Mouse (Mus musculus): ENCODE data around the gene Rab8a.
A peak's percentile ranks its signal among the peaks of the same experiment; 100 is the strongest.

The Rab8a gene

DNA sequence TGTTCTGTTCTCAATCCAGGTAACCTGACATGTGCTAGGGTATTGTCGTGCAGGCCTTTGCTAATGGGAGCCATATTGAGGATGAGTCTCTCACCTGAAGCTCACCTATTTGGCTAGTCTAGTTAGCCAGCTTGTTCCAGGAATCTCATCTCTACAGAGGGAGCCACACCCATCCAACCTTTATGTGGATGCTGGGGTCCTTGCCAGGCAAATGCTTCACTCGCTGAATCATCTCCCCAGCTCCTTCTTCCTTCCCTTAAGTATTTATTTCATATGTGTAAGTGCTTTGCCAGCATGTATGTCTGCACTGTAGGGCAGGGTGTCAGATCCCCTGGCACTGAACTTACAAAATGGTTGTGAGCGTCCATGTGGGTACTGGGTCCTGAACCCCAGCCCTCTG is 14.4 kb upstream of the Rab8a start:
- no peak for DNase-seq

DNA sequence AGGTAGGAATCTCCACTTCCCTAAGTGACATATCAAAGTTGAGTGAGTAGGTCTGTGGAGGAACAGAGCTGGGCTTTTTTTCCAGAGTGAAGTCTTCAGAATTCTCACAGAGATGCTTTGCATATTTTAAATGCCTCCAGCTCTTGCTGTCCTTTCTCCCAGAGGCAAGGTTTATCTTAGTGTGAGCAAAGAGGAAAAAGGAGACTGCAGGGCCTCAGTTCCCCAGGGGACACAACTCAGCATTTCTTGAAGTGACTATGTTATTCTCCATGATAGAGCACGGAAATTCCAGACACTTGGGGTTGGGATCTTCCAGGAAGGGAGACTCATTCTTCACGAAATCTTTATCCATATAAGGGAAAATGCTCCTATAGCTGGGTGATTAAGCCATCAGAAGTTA is 13.7 kb upstream of the Rab8a start:
- peak; percentile 20 to 28 for DNase-seq

DNA sequence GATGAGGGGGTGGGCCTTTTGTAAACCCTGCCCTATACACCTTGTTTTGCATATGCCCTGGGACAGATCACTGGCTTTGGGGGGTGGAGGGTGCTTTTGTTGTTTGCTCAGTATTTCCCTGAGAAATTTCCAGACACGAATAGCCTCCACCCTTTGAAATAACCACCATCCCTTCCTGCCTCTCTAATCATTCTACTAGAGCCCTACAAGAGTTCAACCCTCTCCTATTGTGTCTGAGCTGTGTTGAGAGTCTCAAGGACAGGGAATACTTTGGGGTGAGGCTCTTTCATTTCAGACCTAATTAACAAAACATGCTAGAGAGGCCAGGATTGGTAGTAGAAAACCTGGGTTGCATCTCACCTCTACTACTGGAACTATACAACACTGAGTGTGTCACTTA is 11.9 kb upstream of the Rab8a start:
- no peak for DNase-seq

DNA sequence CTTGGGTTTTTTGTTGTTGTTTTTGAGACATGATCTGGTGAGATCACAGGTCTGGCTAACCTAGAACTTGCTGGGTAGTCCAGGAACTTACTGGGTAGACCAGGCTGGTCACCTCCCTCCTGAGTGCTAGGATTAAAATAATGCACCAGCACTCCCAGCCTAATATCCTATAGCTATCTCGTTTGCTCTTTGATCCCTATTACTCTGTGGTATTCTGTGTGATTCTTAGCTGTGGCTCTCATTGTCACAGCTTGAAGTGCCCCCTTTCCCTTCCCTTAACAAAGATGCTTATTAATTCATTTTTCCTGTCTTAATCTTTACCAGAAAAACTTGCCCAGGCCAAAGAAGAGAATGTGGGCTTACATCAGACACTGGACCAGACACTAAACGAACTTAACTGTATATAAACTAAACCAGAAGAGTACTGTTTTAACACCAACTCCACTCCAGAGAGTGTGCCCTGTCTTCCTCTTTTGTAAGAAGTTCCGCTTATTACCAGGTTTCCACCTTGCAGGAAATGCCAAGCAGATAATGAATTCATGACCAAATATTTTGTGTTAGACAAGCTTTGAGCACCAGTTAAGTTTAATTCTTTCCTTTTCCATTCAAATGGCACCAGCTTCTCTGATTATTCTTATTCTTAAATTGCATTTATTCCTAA is 9.5 kb upstream of the Rab8a start:
- no peak for DNase-seq

DNA sequence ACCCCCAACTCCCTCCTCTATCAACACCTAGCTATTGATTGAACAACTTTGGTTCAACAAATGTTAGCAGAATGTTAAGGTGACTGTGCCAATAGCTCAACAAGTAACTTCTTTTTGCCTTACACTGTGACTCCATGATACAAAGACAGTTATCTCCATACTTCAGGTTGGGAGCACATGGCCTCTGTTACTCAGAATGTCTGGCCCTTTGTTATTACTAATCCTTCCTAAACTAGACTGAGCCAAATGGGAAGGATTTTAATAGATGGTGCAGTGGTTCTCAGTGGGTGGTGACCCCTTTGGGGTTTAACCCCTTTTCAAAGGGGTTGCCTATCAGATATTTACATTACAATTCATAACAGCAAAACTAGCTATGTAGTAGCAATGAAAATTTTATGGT is 7.6 kb upstream of the Rab8a start:
- no peak for DNase-seq

DNA sequence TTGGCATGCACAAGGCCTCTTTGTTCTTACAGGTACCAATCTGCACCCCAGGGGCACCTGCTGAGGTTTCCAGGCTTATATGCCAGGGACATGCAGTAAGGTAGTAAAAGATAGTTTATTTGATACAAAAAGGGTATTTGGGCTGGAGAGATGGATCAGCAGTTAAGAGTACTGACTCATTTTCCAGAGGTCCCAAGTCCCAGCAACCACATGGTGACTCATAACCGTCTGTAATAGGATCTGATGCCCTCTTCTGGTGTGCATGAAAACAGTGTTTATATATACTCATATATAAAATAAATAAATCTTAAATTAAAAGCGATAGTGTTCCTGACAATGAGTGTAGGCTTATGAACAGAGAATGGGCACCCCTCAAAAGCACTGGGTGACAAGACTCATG is 2.9 kb upstream of the Rab8a start:
- no peak for DNase-seq

DNA sequence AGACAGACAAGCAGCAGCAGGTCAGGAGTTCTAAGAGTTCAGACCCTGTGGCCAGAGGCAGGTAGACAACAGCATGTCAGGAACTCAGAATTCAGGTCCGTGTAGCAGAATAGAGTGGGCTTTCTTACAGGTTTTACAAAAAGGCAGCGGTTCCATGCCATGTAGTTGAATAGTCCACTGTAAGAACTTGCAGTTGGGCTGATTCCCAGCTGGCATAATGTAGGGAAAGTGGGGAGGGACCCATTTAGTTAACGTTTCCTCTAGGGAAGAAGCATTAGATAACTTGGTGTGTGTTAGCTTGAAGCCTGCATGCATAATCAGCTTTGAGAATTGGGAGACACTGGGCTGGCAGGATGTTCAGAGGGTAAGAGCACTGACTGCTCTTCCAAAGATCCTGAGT is 2.3 kb upstream of the Rab8a start:
- no peak for DNase-seq

DNA sequence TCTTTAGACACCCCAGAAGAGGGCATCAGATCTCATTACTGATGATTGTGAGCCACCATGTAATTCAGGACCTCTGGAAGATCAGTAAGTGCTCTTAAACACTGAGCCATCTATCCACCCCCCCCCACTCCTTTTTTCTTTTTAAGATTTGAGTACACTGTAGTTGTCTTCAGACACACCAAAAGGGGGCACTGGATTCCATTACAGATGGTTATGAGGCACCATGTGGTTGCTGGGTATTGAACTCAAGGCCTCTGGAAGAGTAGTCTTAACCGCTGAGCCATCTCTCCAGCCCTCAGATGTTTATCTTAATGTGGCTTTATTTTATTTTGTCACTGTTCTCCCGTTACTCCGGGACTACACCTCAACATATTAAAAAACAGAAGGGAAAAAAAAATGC is 993 bp upstream of the Rab8a start:
- no peak for DNase-seq

DNA sequence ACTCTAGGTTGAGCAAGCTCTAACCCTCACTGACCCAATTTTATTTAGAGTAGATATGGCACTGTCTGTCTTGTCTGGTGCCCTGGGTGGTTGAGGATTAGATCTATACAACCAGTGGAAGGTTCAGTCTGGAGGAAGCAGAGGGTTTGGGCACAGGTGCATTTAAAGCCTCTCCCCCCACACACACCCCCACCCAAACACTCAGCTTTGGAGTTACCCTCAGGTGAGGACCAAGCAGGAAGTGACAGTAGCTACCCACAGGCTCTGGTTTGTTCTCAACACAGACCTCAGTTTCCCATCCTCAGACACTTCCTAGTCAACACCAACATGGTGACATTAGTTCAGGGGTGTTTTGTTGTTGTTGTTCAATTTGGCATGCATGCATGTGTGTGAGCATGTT is 1.8 kb downstream of the Rab8a start:
- DNase-seq, result no peak

DNA sequence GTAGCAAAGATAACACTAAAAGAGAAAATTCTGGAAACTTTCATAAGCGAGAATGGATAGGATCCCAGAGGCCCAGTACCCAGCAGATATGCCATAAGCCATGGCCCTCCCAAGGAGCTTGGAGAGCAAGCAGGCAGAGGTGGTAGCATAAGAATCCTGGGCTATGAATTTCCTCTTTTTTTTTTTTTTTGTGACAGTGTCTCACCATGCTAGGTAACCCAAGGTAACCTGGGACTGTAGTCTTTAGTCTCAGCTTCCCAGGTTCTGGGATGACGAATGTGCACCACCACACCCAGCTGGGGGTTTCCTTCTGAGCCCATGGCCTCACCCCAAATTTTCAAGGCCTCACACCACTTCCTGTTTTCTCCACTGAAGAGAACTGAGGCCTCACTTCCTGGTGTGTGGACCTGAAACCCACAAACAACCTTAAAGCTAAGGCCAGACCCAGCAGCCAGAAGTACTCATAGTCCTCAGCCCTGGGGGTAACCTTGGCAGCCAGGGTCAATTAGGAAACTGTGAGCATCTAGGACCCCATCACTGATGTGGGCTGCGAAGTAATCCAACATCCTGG is 8.2 kb downstream of the Rab8a start:
- no peak for DNase-seq

DNA sequence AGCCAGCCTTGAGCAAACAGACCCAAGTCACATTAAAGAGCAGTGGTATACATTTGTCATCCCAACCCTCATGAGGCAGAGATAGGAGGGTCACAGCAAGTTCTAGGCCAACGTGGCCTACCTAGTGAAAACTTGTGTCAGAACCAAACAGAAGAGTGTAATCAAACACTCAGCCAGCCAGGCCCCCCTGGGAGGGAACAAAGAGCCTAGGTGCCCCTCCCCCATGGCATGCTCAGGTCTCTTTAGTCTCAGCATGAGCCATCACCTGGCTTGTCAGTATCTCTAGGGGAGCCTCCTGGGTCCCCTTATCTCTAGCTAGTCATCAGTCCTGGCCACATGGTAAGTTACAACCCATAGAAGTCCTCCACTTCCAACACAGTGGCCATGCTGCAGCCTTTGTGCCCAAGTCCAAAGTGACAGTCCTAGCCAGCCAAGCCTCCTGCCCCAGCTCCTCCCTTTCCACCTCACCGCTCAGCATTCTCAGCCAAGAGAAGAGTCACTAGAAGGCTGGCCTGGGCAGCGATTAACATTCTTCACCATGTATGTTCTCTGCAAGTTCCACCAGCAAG is 8.8 kb downstream of the Rab8a start:
- DNase-seq, result peak; percentile 76 to 83

DNA sequence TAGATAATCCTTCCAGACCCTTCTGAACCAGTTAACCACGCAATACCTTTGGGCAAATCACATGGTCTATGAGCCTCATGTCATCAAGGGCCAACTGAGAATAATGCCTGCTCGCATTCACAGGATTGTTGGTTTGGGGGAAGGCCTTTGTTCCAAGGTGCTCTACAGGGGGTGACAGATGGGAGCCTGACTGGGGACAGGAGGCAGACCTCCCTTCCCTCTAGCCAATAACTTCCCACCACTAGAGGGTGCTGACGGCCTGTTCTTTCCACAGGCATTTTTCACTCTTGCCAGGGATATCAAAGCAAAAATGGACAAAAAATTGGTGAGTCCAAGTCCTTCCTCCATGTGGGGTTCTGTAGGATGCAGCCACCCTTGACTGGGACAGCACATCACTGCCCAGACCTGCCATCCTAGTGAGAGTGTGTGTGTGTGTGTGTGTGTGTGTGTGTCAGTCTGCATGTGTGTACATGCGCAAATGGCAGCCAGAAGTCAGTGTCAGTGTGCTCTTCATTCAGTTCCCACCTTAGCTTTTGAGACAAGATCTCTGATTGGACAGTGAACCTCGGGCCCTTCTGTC is 16.4 kb downstream of the Rab8a start:
- peak; percentile 59 to 86 for DNase-seq

DNA sequence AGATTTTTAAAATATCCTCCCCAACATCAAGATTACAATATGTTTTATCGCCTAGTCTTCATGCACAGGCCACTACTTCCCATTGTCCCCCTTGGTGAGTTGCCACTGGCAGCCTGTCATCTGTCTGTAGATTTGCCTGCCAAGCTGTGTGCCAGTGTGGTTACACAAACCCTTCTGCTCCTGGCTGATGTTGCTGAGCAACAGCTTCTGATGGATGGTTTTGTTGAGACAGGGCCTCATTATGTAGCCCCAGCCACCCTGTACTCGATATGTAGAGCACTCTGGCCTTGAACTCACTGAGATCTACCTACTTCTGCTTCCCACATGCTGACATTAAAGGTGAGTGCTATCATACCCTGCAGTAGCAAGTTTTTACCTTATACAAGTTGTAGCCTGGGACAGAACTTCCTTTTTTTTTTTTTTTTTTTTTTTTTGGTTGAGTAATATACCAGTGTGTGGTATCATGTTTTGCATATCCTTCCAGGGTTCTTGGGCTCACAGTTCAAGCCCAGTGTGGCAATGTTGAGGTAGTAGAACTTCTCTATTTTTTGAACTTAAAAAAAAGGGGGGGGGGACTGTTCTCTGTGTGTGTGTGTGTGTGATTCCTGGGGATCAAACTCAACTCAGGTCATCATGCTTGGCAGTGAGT is 22.7 kb downstream of the Rab8a start:
- DNase-seq, result no peak

DNA sequence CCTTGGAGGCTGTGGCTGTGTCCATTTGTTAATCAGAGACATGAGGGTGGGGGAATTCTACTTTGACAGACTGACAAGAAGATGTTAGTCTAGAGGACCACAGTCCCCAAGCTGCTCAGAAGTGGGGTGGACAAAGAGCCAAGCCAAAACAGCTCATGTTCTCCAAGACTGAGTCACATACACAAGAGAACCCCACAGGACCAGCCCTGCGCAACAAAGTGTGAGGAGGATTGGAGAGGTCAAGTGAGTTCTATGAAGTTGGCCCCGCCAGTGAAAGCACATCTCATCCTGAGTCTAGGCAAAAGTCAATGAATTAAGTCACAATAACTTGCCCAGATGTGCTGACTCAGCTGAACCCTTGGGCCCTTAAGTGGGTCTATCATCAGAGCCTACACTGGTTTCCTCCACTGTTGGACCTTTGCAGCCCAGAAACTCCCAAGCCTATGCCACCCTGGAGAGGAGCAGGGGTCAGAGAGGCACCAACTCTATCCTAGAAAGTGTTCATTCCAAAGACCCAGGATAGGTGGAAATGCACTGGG is 26.9 kb downstream of the Rab8a start:
- no peak for DNase-seq

DNA sequence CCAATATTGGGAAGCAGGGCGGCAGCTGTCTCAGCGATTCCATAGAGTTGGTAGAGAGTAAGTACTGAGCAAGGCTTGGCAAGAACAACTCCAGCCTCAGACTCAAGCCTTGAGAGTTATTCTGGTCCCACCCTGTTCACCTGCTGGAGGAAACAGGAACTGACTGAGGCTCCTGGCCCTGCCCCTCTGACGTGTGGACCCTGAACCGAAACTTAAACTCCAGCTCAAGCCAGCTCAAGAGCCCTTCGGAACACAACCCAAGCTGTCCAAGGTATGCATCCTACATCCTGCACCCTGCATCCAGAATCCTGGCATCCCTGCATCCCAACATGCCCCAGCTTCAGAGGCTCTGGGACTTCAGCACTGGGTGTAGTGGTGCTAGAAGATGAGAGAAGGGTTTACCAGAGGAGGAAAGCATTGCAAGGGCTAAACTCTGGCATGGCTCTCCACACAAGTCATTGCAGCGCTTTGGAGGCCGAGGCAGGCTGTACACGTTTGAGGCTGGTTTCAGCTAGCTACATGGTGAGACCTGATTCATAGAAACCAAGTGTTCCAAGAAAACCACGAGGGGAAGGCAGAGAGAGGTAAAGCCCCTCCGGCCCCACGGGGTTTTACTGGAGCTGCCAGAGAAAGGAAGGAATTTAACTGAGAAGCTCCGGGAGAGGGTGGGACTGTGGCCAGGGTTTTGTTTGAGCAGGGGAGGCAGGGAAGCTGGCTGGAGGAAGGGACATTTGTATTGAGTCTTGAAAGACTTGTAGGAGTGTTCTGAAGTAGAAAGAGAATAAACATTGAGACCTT is 28.6 kb downstream of the Rab8a start, which contains the start of gene Hsh2d:
Gene Hsh2d, plus strand, starts transcription at position 222 of the 798 bp plus-strand sequence.
- DNase-seq, result peak in 1 of 2 experiments; percentile 19

DNA sequence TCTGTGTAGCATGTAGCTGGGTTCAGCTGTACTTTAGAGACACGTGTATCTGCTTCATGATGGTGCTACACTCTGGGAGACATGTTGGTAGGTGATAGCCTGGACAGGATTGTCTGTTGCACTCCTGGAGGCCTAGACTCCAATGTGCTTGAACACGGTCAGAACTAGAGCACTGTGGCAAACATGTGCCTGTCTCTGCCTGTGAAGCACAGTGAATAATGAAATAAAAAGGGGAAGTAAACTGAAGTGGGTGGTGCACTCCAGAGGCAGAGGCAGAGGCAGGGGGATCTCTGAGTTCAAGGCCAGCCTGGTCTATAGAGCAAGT is 29.2 kb downstream of the Rab8a start:
- DNase-seq, result no peak

DNA sequence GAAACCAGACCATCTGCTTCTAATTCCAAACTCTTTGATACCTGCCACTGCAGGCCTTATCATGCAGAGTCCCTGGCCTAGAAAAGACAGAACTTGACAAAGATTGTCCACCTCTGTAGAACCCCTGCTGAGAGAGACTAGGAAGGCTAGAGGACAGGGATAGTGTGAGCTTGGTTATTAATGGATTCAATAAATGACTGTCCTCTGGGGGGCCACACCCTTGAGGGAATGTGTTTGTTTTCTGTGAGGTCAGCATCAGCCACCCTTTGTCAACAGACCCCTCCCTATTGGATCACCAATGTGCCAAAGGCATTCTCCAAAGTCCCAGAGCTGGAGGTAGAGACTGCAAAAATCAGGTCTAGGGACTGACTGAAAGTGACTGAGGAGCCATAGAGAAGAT is 31.1 kb downstream of the Rab8a start:
- no peak for DNase-seq

DNA sequence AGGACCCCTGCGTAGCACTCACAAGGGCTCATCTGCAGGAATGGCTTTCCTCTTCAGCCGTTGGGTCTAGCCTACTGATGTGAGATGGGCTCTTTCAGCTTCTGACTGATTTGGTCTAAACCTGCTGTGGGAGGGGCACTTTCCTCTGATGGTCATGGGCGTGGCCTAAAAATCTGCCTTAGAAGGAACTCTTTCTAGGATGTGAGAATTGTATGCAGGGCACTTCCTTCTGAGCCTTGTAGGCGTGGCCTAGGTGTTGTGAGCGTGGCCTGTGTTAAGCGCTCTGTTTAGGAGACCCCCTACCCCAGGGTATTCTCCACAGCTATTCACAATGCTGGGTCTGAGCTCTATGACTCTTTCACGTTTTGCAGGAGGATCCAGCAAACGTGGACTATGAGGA is 37.0 kb downstream of the Rab8a start:
- no peak for DNase-seq

DNA sequence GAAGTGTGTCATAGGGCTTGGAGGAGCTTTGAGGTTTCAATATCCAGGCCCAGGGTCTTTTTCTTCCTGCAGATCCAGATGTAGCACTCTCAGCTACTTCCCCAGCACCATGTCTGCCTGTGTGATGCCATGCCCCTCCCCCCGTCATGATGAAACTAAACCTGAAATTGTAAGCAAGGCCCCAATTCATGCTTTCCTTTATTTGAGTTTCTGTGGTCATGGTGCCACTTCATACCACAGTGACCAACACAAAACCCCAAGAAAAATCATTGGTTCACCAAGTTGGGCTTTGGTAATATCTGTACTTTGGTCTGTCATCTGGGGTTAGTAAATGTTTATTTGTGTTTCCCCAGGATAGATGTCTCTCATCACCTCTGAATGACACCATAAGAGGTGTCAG is 47.6 kb downstream of the Rab8a start:
- no peak for DNase-seq

DNA sequence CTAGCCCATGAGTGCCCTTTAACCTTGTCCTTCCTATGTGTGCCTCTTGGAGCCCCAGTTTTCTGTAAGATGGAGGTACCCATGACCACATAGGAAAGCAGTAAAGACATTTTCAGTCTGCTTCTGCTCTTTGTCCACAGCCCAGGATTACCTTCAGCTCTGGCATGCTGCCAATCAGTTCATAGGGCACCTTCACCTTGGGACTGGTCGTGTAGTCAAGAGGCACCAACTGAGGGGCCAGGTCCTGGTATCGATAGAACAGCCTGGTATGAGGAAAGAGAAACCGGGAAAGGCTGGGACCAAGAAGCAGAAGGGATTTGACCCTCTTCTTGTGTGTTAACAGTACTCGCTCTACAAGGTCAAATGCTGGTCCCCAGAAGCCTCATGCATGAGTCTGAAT is 49.2 kb downstream of the Rab8a start:
- DNase-seq, result peak; percentile 19 to 45

DNA sequence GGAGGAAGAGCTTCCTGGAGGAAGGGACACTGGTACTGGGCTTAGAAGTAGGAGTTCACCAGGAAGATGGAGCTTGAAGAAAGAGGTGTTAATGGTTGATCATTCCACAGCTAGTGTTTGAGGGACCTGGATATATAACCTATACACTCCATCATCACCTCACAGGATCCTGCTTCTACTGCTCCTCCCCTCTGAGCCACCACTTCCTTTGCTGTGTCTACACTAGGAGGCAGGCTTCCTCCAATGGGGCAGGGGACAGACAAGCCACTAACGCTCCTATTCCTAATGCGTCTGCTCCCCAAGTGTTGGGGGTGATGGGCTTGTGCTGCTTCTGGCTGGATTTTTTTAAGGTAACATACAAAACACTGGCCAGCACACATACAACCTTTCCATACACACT is 49.7 kb downstream of the Rab8a start:
- DNase-seq, result no peak

DNA sequence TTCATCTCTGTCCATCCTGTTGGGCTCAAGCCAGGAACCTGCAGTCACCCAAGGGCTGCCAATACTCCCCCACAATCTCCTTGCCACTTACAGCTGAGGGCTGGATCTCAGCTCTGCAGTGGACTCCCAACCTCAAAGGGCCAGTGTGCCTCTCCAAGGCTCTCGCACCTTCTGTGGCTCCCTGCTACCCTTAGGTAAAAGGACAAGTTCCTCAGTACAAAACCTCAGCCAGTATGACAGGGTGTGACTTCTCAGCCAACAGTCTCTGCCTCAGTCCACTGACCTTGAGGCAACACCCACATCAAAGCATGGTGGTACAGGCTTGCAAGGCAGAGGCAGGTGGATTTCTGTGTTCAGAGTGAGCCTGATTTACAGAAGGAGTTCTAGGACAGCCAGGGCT is 50.8 kb downstream of the Rab8a start:
- no peak for DNase-seq

DNA sequence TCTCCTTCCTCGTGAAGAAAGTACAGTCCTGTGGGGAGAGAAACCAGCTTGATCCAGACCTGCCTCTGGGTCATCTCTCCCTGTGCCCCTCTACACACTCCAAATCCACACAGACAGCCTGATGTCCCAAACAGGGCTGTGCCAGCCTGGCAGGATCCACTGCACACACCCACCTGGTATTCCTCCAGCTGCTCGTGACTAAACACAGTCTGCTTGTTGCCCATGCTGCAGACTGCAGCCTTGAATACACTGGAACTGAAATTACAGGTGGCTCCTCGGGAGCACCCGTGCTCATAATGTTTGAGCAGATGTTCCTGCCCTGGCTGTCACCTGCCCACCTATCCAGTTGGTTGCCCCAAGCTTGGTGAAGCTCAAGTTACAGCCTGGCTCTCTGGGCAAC is 51.8 kb downstream of the Rab8a start, which contains the start of gene Cib3:
Gene Cib3, minus strand, starts transcription at position 87 of the 400 bp plus-strand sequence.
- no peak for DNase-seq
